Mouse (Mus musculus): ENCODE data around the gene Ms4a7.

Gene Ms4a7

GRCm38 (mm10) chr19:11335932-11336331 is at the start of gene Ms4a7:
Ms4a7 (minus strand) TSS chr19:11336146.
- 80% methylated on average over 6 of the region's 6 CpGs for WGBS

- 81% methylated on average over 2 of the region's 2 CpGs for WGBS
These were observed 40.5 kb upstream of the Ms4a7 start for GRCm38 (mm10) chr19:11376399-11376798.

GRCm38 (mm10) chr19:11375273-11375672 is 39.3 kb upstream of the Ms4a7 start, which contains the start of gene Ms4a4a:
Ms4a4a (plus strand) TSS chr19:11375523.
- WGBS, result 83% methylated on average over 2 of the region's 2 CpGs

- 60% methylated on average over 3 of the region's 3 CpGs for WGBS
These were observed 32.4 kb upstream of the Ms4a7 start for GRCm38 (mm10) chr19:11368310-11368709.

GRCm38 (mm10) chr19:11360106-11360505 is 24.2 kb upstream of the Ms4a7 start:
- WGBS, result 47% methylated on average over 3 of the region's 3 CpGs

GRCm38 (mm10) chr19:11355730-11356129 is 19.8 kb upstream of the Ms4a7 start:
- 87% methylated on average over 7 of the region's 7 CpGs for WGBS

- WGBS, result 38% methylated on average over 3 of the region's 3 CpGs
These were observed 15.9 kb upstream of the Ms4a7 start for GRCm38 (mm10) chr19:11351878-11352277.

- WGBS, result 55% methylated on average over 7 of the region's 7 CpGs
These were observed 13.9 kb upstream of the Ms4a7 start for GRCm38 (mm10) chr19:11349698-11350481.

GRCm38 (mm10) chr19:11321123-11321522 is 14.8 kb downstream of the Ms4a7 start:
- WGBS, result 70% methylated on average over 1 of the region's 1 CpGs

- 84% methylated on average over 4 of the region's 4 CpGs for WGBS
These were observed 19.2 kb downstream of the Ms4a7 start for GRCm38 (mm10) chr19:11316786-11317185.

GRCm38 (mm10) chr19:11314354-11314753 is 21.6 kb downstream of the Ms4a7 start, which contains the start of gene Ms4a14:
Ms4a14 (minus strand) TSS chr19:11314454.
- 69% methylated on average over 1 of the region's 1 CpGs for WGBS

GRCm38 (mm10) chr19:11299529-11299928 is 36.4 kb downstream of the Ms4a7 start:
- 42% methylated on average over 4 of the region's 4 CpGs for WGBS

- 41% methylated on average over 2 of the region's 2 CpGs for WGBS
These were observed 37.0 kb downstream of the Ms4a7 start for GRCm38 (mm10) chr19:11298939-11299338.

- 14% methylated on average over 3 of the region's 3 CpGs for WGBS
These were observed 42.3 kb downstream of the Ms4a7 start for GRCm38 (mm10) chr19:11293616-11294015.

- 4% methylated on average over 12 of the region's 12 CpGs for WGBS
These were observed 43.0 kb downstream of the Ms4a7 start for GRCm38 (mm10) chr19:11292990-11293389.

GRCm38 (mm10) chr19:11283773-11284172 is 52.2 kb downstream of the Ms4a7 start, which contains the start of gene Ms4a5:
Ms4a5 (minus strand) TSS chr19:11283873.
- WGBS, result 94% methylated on average over 2 of the region's 2 CpGs

- WGBS, result 93% methylated on average over 3 of the region's 3 CpGs
These were observed 55.7 kb downstream of the Ms4a7 start for GRCm38 (mm10) chr19:11280223-11280622.

GRCm38 (mm10) chr19:11276431-11276830 is 59.5 kb downstream of the Ms4a7 start:
- WGBS, result 79% methylated on average over 5 of the region's 5 CpGs

Data from cerebral cortex, adult 2 months (tissue).